Mouse (Mus musculus): Measurements from ENCODE around the gene Paf1. TPM values are rescaled to one million over a fixed set of nuclear protein-coding genes. Genes with fewer than 3 reads are reported as not detected.

Paf1 gene
- total and polyA plus RNA-seq, 3 experiments = 53.5 to 645 (median 99.9) TPM

- no peak overlapping the region for H3K9ac ChIP-seq (ENCODE audit: control insufficient read depth, low read depth, low read length, poor library complexity, severe bottlenecking)
- H3K4me1 ChIP-seq (ENCODE audit: control insufficient read depth in 1 of 2, insufficient read depth in 2 of 2, low read length in 2 of 2) = peaks cover 0 to 8% of the 10 kb centered on the region in 2 experiments; a peak in 1 of 4 replicates
- H3K9me3 ChIP-seq (replicated peaks; ENCODE audit: insufficient read depth, low read length) = no peaks in the 10 kb centered on the region
- no peak overlapping the region for H3K27ac ChIP-seq (ENCODE audit: control insufficient read depth, low read depth, low read length)
- H3K27me3 ChIP-seq (ENCODE audit: control insufficient read depth in 1 of 2, insufficient read depth in 2 of 2, low read length in 2 of 2) = no peaks in the 10 kb centered on the region
- DNase-seq (ENCODE audit: low read depth, low spot score) = no peak
- no peak overlapping the region for H3K4me3 ChIP-seq (ENCODE audit: control insufficient read depth in 1 of 2, insufficient read depth in 1 of 2, low read depth in 2 of 2, low read length in 2 of 2)
- H3K79me2 ChIP-seq (ENCODE audit: control insufficient read depth, insufficient read depth, low read length, poor library complexity) = no peaks in the 10 kb centered on the region
- peaks cover 2 to 5% of the 10 kb centered on the region in 2 experiments for H3K36me3 ChIP-seq (ENCODE audit: control insufficient read depth in 1 of 2, insufficient read depth in 2 of 2, low read length in 2 of 2)
- TF ChIP-seq USF2 (IDR thresholded peaks at IDR 0.05; ENCODE audit: borderline replicate concordance in 1 of 2, insufficient read depth in 1 of 2, low read depth in 1 of 2, low read length in 2 of 2) (no peak), NELFE (IDR thresholded peaks at IDR 0.05; ENCODE audit: low read depth, low read length) (no peak), UBTF (IDR thresholded peaks at IDR 0.05; ENCODE audit: borderline replicate concordance, insufficient read depth, low read depth, low read length) (no peak), EP300 (IDR thresholded peaks at IDR 0.05; ENCODE audit: low read depth in 1 of 2, low read length in 2 of 2) (no peak), RAD21 (IDR thresholded peaks at IDR 0.05; ENCODE audit: low read depth, low read length) (no peak), ELF1 (IDR thresholded peaks at IDR 0.05; ENCODE audit: low read depth, low read length) (no peak), POLR2AphosphoS2 (IDR thresholded peaks at IDR 0.05; ENCODE audit: low read length) (no peak), ZC3H11A (IDR thresholded peaks at IDR 0.05; ENCODE audit: low read depth, low read length) (no peak), ZNF384 (IDR thresholded peaks at IDR 0.05; ENCODE audit: low read depth, low read length) (no peak), CTCF (IDR thresholded peaks at IDR 0.05 in 2 of 3, conservative IDR thresholded peaks at IDR 0.05 in 1 of 3; ENCODE audit: control insufficient read depth in 1 of 3, insufficient read depth in 1 of 3, low read depth in 2 of 3, low read length in 3 of 3, poor library complexity in 1 of 3, severe bottlenecking in 1 of 3) (no peak), MAX (IDR thresholded peaks at IDR 0.05; ENCODE audit: low read length) (no peak), GATA1 (IDR thresholded peaks at IDR 0.05; ENCODE audit: low read depth, low read length) (no peak), HCFC1 (IDR thresholded peaks at IDR 0.05; ENCODE audit: low read depth, low read length) (no peak), MAZ (IDR thresholded peaks at IDR 0.05; ENCODE audit: low read depth, low read length) (no peak), CHD2 (IDR thresholded peaks at IDR 0.05; ENCODE audit: low read length) (no peak), RCOR1 (IDR thresholded peaks at IDR 0.05; ENCODE audit: low read depth, low read length) (no peak), CHD1 (IDR thresholded peaks at IDR 0.05; ENCODE audit: low read depth, low read length) (no peak), USF1 (IDR thresholded peaks at IDR 0.05; ENCODE audit: low read depth, low read length) (no peak)
These were observed 34.8 kb upstream of the Paf1 start for GRCm38 (mm10) chr7:28357984-28358383.

GRCm38 (mm10) chr7:28358431-28358830 is 34.3 kb upstream of the Paf1 start:
- no peaks in the 10 kb centered on the region for H3K79me2 ChIP-seq (ENCODE audit: control insufficient read depth, insufficient read depth, low read length, poor library complexity)
- peaks cover 0 to 1% of the 10 kb centered on the region in 2 experiments; a peak in 2 of 4 replicates for H3K36me3 ChIP-seq (ENCODE audit: control insufficient read depth in 1 of 2, insufficient read depth in 2 of 2, low read length in 2 of 2)
- no peaks in the 10 kb centered on the region for H3K9me3 ChIP-seq (replicated peaks; ENCODE audit: insufficient read depth, low read length)
- TF ChIP-seq E2F4 (IDR thresholded peaks at IDR 0.05; ENCODE audit: borderline replicate concordance, low read depth, low read length) = no peak
- TF ChIP-seq RAD21 (IDR thresholded peaks at IDR 0.05; ENCODE audit: low read depth, low read length) = no peak
- TF ChIP-seq KAT2A (conservative IDR thresholded peaks at IDR 0.05; ENCODE audit: low read depth, low read length) = no peak
- no peak for TF ChIP-seq ZMIZ1 (IDR thresholded peaks at IDR 0.05; ENCODE audit: low read depth, low read length)
- TF ChIP-seq MEF2A (IDR thresholded peaks at IDR 0.05; ENCODE audit: extremely low read depth, insufficient replicate concordance, low read depth, low read length, poor library complexity, severe bottlenecking) = no peak
- TF ChIP-seq ZC3H11A (IDR thresholded peaks at IDR 0.05; ENCODE audit: low read depth, low read length) = no peak
- TF ChIP-seq CHD2 (IDR thresholded peaks at IDR 0.05; ENCODE audit: low read length) = no peak
- peaks cover 0 to 6% of the 10 kb centered on the region in 2 experiments; a peak in 1 of 4 replicates for H3K4me1 ChIP-seq (ENCODE audit: control insufficient read depth in 1 of 2, insufficient read depth in 2 of 2, low read length in 2 of 2)
- no peak for DNase-seq (ENCODE audit: low read depth, low spot score)
- H3K9ac ChIP-seq (ENCODE audit: control insufficient read depth, low read depth, low read length, poor library complexity, severe bottlenecking) = no peak overlapping the region
- H3K27ac ChIP-seq (ENCODE audit: control insufficient read depth, low read depth, low read length) = no peak overlapping the region
- H3K27me3 ChIP-seq (ENCODE audit: control insufficient read depth in 1 of 2, insufficient read depth in 2 of 2, low read length in 2 of 2) = no peaks in the 10 kb centered on the region
- H3K4me3 ChIP-seq (ENCODE audit: control insufficient read depth in 1 of 2, insufficient read depth in 1 of 2, low read depth in 2 of 2, low read length in 2 of 2) = no peak overlapping the region

Data from MEL (cell line).